8 mouse cellular contexts compared by ENCODE assay signal in the genomic region with DNA sequence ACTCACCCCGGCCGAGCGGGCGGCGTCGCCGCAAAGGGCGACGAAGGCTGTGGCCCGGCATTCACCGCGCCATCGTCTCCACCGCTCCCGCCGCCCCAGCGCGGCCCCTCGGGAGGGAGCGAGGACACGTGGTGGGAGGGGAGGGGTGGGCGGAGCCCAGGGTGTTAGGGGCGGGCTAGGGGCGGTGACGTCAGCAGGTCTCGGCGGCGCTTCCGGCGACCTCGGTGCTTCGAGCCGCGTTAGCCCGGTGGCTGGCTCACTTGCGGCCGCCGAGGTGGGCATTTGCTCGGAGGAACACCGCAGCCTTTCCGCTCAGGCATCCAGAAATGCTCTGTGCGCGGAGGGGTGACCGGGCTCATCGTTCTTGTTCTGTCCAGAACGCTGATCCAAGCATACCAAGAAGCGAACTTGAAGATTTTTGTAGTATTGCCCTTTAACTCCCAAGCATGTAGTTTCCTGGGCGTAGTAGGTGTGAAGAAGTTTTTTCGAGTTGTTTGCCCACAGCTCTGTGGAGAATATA. TPM values are rescaled to one million over a fixed set of nuclear protein-coding genes. Genes with fewer than 3 reads are reported as not detected.
DNase-seq lines count a peak whose midpoint lies in the region; ATAC-seq and TF ChIP-seq lines count a peak whose summit lies in the region.

A gene (minus strand): TSS at position 163 of the 520 bp plus-strand sequence.

- ATAC-seq in heart, postnatal 0 days (ENCODE audit: insufficient read depth, low read depth), result peak; percentile 94
- peak; percentile 71 for ATAC-seq in neutrophil, adult 5-6 weeks (ENCODE audit: extremely low read depth, insufficient number of reproducible peaks, low FRiP score, poor library complexity, severe bottlenecking)

- H3K36me3 ChIP-seq in CH12.LX (replicated peaks in 1 of 2; ENCODE audit: control insufficient read depth in 1 of 2, insufficient read depth in 1 of 2, low read length in 1 of 2), result peaks cover 0 to 22% of the 10 kb centered on the region in 2 experiments
- peaks cover 36% of the 10 kb centered on the region for H3K36me3 ChIP-seq in forebrain, embryonic 10.5 days (replicated peaks)
- peaks cover 11% of the 10 kb centered on the region for H3K36me3 ChIP-seq in heart, postnatal 0 days (replicated peaks; ENCODE audit: control insufficient read depth, insufficient read depth, low read length)

- DNase-seq in CH12.LX (ENCODE audit: extremely low read depth), result peak; percentile 64
- peak; percentile 21 for DNase-seq in c-Kit-negative CD71-positive TER-119-positive erythroid progenitor cells, embryonic 14.5 days (ENCODE audit: low read depth, low spot score)
- peak; percentile 87 for DNase-seq in forebrain, embryonic 10.5 days (ENCODE audit: extremely low spot score, low spot score)
- DNase-seq in heart, postnatal 0 days (ENCODE audit: low spot score), result peak; percentile 78
- DNase-seq in kidney, postnatal 36 days, result peak; percentile 68 to 88
- DNase-seq in lung, adult 2 months, result peak; percentile 72
- DNase-seq in testis, postnatal 14 days (ENCODE audit: low spot score), result peak; percentile 84

- TF ChIP-seq POLR2A in CH12.LX (IDR thresholded peaks at IDR 0.05; ENCODE audit: low read depth, low read length), result peak; percentile 53; the same call in 1 of the 2 replicates
- 0 out of 2 replicates have a peak, but pooled peaks have one; percentile 29 for TF ChIP-seq POLR2A in lung, adult 2 months (IDR thresholded peaks at IDR 0.05; ENCODE audit: borderline replicate concordance, extremely low read depth, low read depth, low read length)

- H3K9me3 ChIP-seq in CH12.LX (replicated peaks; ENCODE audit: low read length), result peaks cover 12% of the 10 kb centered on the region
- peaks cover 12% of the 10 kb centered on the region for H3K9me3 ChIP-seq in forebrain, embryonic 10.5 days
- H3K9me3 ChIP-seq in heart, postnatal 0 days (replicated peaks; ENCODE audit: control insufficient read depth, low read length), result no peaks in the 10 kb centered on the region

- peaks cover 13% of the 10 kb centered on the region for H3K27me3 ChIP-seq in CH12.LX (replicated peaks)
- 0 out of 2 replicates have a peak, but pooled peaks cover 7% of the 10 kb centered on the region for H3K27me3 ChIP-seq in forebrain, embryonic 10.5 days (ENCODE audit: poor library complexity, severe bottlenecking)
- H3K27me3 ChIP-seq in heart, postnatal 0 days (ENCODE audit: control insufficient read depth, insufficient read depth, low read length), result no peaks in the 10 kb centered on the region

- dilution Hi-C loops in CH12.LX (cut with MboI; ENCODE audit: extremely low pct_ligation_motif_present, extremely low pct_unique_long_range_greater_than_20kb, low sequenced_read_pairs), result no loop called here

- H3K4me2 ChIP-seq in CH12.LX (ENCODE audit: insufficient read depth, low read depth, poor library complexity, severe bottlenecking), result peak within 1 kb of the TSS; percentile 45
- H3K4me2 ChIP-seq in heart, postnatal 0 days (ENCODE audit: low read depth, low read length), result peak within 1 kb of the TSS; percentile 91

- H3K79me2 ChIP-seq in CH12.LX (replicated peaks; ENCODE audit: control insufficient read depth, extremely low read depth, insufficient read depth, poor library complexity, severe bottlenecking), result no peaks in the 10 kb centered on the region

- TF ChIP-seq EP300 in CH12.LX (IDR thresholded peaks at IDR 0.05; ENCODE audit: low read length), result no peak
- TF ChIP-seq EP300 in heart, postnatal 0 days (IDR thresholded peaks at IDR 0.05; ENCODE audit: low read depth), result no peak

- no peak for TF ChIP-seq CTCF in CH12.LX (conservative IDR thresholded peaks at IDR 0.05 in 1 of 2, IDR thresholded peaks at IDR 0.05 in 1 of 2; ENCODE audit: low read depth in 2 of 2, low read length in 2 of 2)
- no peak for TF ChIP-seq CTCF in heart, postnatal 0 days (IDR thresholded peaks at IDR 0.05; ENCODE audit: low read depth)
- no peak for TF ChIP-seq CTCF in lung, adult 2 months (IDR thresholded peaks at IDR 0.05; ENCODE audit: insufficient read depth, low read length)

- no peak within 1 kb of the TSS; the same call in 1 of the 2 replicates for H3K27ac ChIP-seq in CH12.LX (ENCODE audit: insufficient read depth, low read depth)
- H3K27ac ChIP-seq in forebrain, embryonic 10.5 days, result peak within 1 kb of the TSS; percentile 98
- H3K27ac ChIP-seq in heart, postnatal 0 days (ENCODE audit: low read depth), result peak within 1 kb of the TSS; percentile 87

- H3K9ac ChIP-seq in CH12.LX (ENCODE audit: insufficient read depth, low read depth), result peak within 1 kb of the TSS; percentile 67
- peak within 1 kb of the TSS; percentile 69 for H3K9ac ChIP-seq in heart, postnatal 0 days (replicated peaks; ENCODE audit: low read depth, low read length)

- H3K4me1 ChIP-seq in CH12.LX (ENCODE audit: control insufficient read depth in 1 of 2, insufficient read depth in 2 of 2), result peaks cover 0 to 10% of the 10 kb centered on the region in 2 experiments; a peak in 2 of 4 replicates
- peaks cover 21% of the 10 kb centered on the region for H3K4me1 ChIP-seq in forebrain, embryonic 10.5 days
- H3K4me1 ChIP-seq in heart, postnatal 0 days (ENCODE audit: control insufficient read depth, insufficient read depth), result peaks cover 19% of the 10 kb centered on the region; the same call in 1 of the 2 replicates
- H3K4me1 ChIP-seq in lung, adult 2 months (ENCODE audit: control insufficient read depth, insufficient read depth, low read length), result peaks cover 6% of the 10 kb centered on the region

- no peak for TF ChIP-seq RAD21 in CH12.LX (IDR thresholded peaks at IDR 0.05; ENCODE audit: low read depth, low read length)

- in situ Hi-C loops in CH12.LX (cut with MboI; ENCODE audit: low pct_ligation_motif_present, low pct_unique_long_range_greater_than_20kb, low sequenced_read_pairs), result no loop called here

- H3K4me3 ChIP-seq in CH12.LX (replicated peaks in 1 of 3; ENCODE audit: low read depth in 2 of 3, low read length in 2 of 3, poor library complexity in 1 of 3), result peak within 1 kb of the TSS; percentile 46 to 80 (median 57)
- H3K4me3 ChIP-seq in forebrain, embryonic 10.5 days, result peak within 1 kb of the TSS; percentile 82
- peak within 1 kb of the TSS; percentile 72 for H3K4me3 ChIP-seq in heart, postnatal 0 days (ENCODE audit: low read depth, low read length)
- H3K4me3 ChIP-seq in lung, adult 2 months (replicated peaks; ENCODE audit: extremely low read depth, low read depth, low read length), result peak within 1 kb of the TSS; percentile 87

- 8% methylated on average over 48 of the region's 49 CpGs for WGBS in forebrain, embryonic 10.5 days
- 4% methylated on average over 48 of the region's 49 CpGs for WGBS in heart, postnatal 0 days
- WGBS in lung, adult 2 months, result 2% methylated on average over 49 of the region's 49 CpGs

TF ChIP-seq in CH12.LX, 34 proteins besides CTCF, POLR2A, EP300 and RAD21:
- TF ChIP-seq ZNF384 (IDR thresholded peaks at IDR 0.05; ENCODE audit: low read depth, low read length), result no peak
- TF ChIP-seq NRF1 (IDR thresholded peaks at IDR 0.05; ENCODE audit: low read depth, low read length), result no peak
- no peak for TF ChIP-seq ZC3H11A (IDR thresholded peaks at IDR 0.05; ENCODE audit: low read depth, low read length)
- TF ChIP-seq UBTF (IDR thresholded peaks at IDR 0.05; ENCODE audit: low read depth, low read length), result no peak
- TF ChIP-seq ETS1 (conservative IDR thresholded peaks at IDR 0.05; ENCODE audit: low read depth, low read length), result no peak
- no peak for TF ChIP-seq ZKSCAN1 (IDR thresholded peaks at IDR 0.05; ENCODE audit: borderline replicate concordance, low read depth, low read length)
- no peak for TF ChIP-seq BHLHE40 (IDR thresholded peaks at IDR 0.05; ENCODE audit: low read depth, low read length)
- no peak for TF ChIP-seq POLR2AphosphoS2 (IDR thresholded peaks at IDR 0.05; ENCODE audit: low read depth, low read length)
- TF ChIP-seq PAX5 (IDR thresholded peaks at IDR 0.05; ENCODE audit: low read length), result no peak
- no peak for TF ChIP-seq MEF2A (IDR thresholded peaks at IDR 0.05; ENCODE audit: borderline replicate concordance, low read depth, low read length)
- no peak for TF ChIP-seq TCF12 (IDR thresholded peaks at IDR 0.05; ENCODE audit: low read depth, low read length)
- TF ChIP-seq CHD2 (IDR thresholded peaks at IDR 0.05; ENCODE audit: low read length), result no peak
- peak; percentile 70 for TF ChIP-seq USF1 (IDR thresholded peaks at IDR 0.05; ENCODE audit: low read depth, low read length)
- 0 out of 2 replicates have a peak, but pooled peaks have one; percentile 10 for TF ChIP-seq IRF4 (IDR thresholded peaks at IDR 0.05; ENCODE audit: low read depth, low read length)
- TF ChIP-seq USF2 (conservative IDR thresholded peaks at IDR 0.05; ENCODE audit: low read depth, low read length), result no peak
- TF ChIP-seq HCFC1 (IDR thresholded peaks at IDR 0.05; ENCODE audit: low read depth, low read length), result peak; percentile 21; the same call in 1 of the 2 replicates
- TF ChIP-seq CHD1 (IDR thresholded peaks at IDR 0.05; ENCODE audit: low read depth, low read length), result no peak
- TF ChIP-seq MAX (IDR thresholded peaks at IDR 0.05; ENCODE audit: low read length), result peak; percentile 88
- TF ChIP-seq KAT2A (IDR thresholded peaks at IDR 0.05; ENCODE audit: insufficient replicate concordance, low read length), result no peak
- TF ChIP-seq E2F4 (IDR thresholded peaks at IDR 0.05; ENCODE audit: insufficient replicate concordance, low read depth, low read length), result no peak
- no peak for TF ChIP-seq SMC3 (IDR thresholded peaks at IDR 0.05; ENCODE audit: low read depth, low read length)
- no peak for TF ChIP-seq SIN3A (IDR thresholded peaks at IDR 0.05; ENCODE audit: low read length)
- peak; percentile 83 for TF ChIP-seq MXI1 (IDR thresholded peaks at IDR 0.05; ENCODE audit: low read depth, low read length)
- TF ChIP-seq RCOR1 (conservative IDR thresholded peaks at IDR 0.05; ENCODE audit: low read depth, low read length), result no peak
- TF ChIP-seq JUN (IDR thresholded peaks at IDR 0.05; ENCODE audit: insufficient read depth, low read depth, low read length), result no peak
- TF ChIP-seq ELF1 (IDR thresholded peaks at IDR 0.05; ENCODE audit: low read depth, low read length), result peak; percentile 57

RNA-seq across cellular contexts. Expression of the gene that starts here (rescaled TPM):
- total RNA-seq in CH12.LX (2012; rRNA removed) (9.9 and 10.4 TPM in 2 replicates), CH12.LX (2014; rRNA removed) (4.9 TPM in 2 replicates)
- 7.1 and 7.3 TPM in 2 replicates for polyA plus RNA-seq in CH12.LX (2012; ENCODE audit: insufficient read length, low read depth)
- 30.5 and 31.0 TPM in 2 replicates for polyA plus RNA-seq in forebrain, embryonic 10.5 days (2016; fragmentation: Nextera tagmentation; extraction: Ambion mirVana)
- total RNA-seq in heart, postnatal 0 days (2014; rRNA removed; ENCODE audit: low replicate concordance), result 17.9 and 26.3 TPM in 2 replicates
- polyA plus RNA-seq in heart, postnatal 0 days (2015; fragmentation: Nextera tagmentation; extraction: Ambion mirVana), result 5.4 TPM in 2 replicates
- polyA plus RNA-seq in lung, adult 2 months (2012; rRNA removed), result 4.2 and 6.3 TPM in 2 replicates
- total RNA-seq in neutrophil, adult 5-6 weeks (2017), result 2.0 and 2.6 TPM in 2 replicates

Comparison
In these comparisons a context has a peak if more than half of its experiments do, and no peak if none do; other contexts are left out.
1. DNase-seq: peak in every context shown above with its lines; median percentile 87 in forebrain, embryonic 10.5 days; 84 in testis, postnatal 14 days; 78 in heart, postnatal 0 days; 78 in kidney, postnatal 36 days; 72 in lung, adult 2 months; 64 in CH12.LX; 21 in c-Kit-negative CD71-positive TER-119-positive erythroid progenitor cells, embryonic 14.5 days.